Mouse (Mus musculus) urinary bladder, postnatal 14 days (tissue): ENCODE measurements around the gene Nat14.
"Not testable (repeated sequence)": the region's sequence is repeated elsewhere in the genome, so short reads cannot be mapped to it uniquely, and the experiment has no call there.

ENCODE experiments used
- DNase-seq: peaks from one replicate; pipeline ENCODE4 v3.0.0; 2021; ENCODE audit warnings: low spot score

The Nat14 gene

DNA sequence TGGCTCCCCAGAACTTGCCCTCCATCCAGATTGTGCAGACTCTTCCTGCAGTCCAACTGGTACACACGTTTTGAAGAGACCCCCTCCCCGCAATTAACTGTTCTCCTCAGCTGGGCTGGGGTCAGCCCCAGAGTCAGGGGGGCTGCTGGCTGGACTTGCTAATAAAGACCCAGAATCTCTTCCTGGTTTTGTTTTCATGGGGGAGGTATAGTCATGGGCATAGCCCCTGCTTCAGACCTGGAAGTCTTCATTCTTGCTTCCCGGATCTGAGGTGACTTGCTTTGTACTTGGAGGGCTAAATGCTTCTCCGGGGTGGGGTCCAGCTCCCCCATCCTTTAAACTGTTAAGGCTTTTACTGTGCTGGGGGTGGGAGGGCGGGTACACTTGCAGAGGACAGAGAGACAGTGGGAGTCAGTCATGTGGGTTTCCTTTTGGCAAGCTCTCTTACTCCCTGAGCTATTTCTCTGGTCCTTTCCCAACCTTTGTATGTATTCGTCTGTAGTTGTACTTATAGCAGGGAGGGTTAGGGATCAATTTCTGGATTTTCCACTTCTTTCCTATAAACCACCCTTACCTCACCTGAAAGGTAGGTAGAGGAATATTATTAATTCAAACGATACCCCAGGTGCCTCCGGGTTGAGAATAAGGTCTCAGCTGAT is at the start of gene Nat14:
Gene Nat14, plus strand, starts transcription at position 205 of the 659 bp plus-strand sequence.
- no peak for DNase-seq

DNA sequence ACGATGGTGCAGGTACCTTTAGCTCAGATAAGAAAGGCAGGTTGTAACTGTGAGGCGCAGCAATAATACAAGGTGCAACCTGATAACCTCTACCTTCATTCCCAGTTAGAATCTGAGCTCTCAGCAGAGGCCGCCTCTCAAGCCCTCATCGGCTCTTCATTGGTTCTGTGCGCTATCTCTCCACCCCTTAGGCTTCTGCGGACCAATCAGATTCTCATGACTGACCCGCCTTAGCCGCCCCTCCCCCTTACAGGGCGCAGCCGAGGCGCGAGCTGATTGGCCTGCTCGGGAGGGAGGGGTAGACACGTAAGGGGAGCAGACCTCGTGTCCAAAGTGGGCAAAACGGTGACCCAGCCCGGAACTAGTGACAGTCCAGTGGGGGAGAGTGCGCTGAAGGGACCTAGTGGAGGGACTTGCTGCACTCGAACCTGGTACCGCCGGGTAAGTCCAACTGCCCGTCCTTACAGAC is 45.0 kb upstream of the Nat14 start, which contains the start of gene Isoc2a:
Gene Isoc2a, plus strand, starts transcription at position 401 of the 469 bp plus-strand sequence.
- peak; percentile 91 for DNase-seq

DNA sequence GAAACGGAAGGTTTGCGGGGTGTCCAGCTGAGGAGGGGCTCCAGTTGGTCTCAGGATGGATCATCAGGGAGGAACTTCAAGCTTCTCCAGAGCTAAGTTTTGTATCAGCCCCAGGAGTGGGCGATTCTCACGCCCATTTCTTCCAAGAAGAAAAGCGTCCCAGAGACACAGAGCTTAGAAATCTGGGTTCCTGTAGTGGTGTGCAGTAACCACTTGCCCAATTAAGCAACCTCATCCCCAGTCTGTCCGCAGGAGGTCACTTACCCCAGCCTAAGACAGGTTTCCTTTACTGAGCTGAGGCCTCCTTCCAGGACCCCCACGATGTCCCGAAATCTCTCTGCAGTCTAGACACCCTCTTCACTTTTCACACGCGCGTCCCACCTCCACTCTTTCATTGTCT is 44.6 kb upstream of the Nat14 start:
- no peak for DNase-seq

DNA sequence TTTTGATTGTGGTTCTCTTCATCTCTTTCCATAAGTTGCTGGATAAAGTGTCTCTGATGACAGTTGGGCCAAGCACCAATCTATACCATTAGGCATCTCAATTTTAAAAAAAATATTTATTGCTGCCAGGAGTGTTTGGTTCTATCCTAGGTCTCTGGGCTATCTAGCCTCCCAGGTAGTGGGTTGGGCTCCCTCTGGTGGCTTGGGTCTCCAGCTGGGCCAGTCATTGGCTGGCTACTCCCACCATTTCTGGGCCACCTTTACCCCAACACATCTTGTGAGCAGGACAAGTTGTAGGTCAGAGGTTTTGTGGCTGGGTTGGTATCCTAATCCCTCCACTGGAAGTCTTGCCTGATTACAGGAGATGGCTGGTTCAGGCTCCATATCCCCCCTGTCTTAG is 43.6 kb upstream of the Nat14 start:
- peak; percentile 22 for DNase-seq

DNA sequence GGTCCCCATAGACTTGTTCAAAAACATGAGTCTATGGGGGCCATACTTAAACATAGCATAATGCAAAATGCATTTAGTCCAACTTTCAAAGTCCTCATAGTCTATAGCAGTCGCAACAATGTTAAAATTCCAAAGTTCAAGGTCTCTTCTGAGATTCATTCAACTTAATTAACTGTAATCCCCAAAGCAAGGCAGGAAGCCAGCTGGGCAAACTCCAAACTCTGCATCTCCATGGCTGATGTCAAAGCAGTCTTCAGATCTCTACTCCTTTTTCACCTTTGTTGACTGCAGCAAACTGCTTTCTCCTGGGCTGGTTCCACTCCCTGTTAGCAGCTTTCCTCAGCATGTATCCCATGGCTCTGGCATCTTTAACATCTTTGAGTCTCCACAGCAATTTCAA is 42.8 kb upstream of the Nat14 start:
- not testable (repeated sequence) for DNase-seq

DNA sequence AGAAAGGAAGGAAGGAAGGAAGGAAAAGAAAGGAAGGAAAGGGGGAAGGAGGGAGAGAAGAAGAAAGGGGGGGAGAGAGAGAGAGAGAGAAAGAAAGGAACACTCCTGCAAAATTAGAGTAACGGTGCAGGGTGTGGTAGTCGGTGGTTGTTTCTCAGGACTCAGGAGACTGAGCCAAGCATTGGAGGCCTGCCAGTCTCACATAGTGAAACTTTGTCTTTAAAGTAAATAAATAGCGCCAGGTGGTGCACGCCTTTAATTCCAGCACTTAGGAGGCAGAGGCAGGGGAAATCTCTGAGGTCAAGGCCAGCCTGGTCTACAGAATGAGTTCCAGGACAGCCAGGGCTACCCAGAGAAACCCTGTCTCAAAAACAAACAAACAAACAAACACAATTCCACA is 35.1 kb upstream of the Nat14 start:
- peak; percentile 26 for DNase-seq

DNA sequence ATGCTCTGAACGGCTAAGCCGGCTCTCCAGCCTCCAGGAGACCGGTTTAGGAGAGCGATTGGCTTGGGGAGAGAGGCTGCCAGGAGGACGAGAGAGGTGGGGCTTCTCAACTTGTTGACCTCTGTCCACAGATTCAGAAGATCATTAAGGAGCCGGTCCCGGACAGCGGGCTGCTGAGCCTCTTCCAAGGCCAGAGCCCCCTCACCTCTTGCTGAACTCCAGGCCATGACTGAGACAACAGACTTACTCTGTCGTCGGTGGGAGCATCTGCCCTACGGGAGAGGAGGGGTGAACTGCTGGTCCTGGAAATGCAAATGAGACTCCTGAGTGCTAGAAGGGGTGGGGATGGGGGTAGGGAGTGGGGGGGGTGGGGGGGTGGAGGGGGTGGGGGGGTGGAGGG is 26.6 kb upstream of the Nat14 start:
- DNase-seq = no peak

DNA sequence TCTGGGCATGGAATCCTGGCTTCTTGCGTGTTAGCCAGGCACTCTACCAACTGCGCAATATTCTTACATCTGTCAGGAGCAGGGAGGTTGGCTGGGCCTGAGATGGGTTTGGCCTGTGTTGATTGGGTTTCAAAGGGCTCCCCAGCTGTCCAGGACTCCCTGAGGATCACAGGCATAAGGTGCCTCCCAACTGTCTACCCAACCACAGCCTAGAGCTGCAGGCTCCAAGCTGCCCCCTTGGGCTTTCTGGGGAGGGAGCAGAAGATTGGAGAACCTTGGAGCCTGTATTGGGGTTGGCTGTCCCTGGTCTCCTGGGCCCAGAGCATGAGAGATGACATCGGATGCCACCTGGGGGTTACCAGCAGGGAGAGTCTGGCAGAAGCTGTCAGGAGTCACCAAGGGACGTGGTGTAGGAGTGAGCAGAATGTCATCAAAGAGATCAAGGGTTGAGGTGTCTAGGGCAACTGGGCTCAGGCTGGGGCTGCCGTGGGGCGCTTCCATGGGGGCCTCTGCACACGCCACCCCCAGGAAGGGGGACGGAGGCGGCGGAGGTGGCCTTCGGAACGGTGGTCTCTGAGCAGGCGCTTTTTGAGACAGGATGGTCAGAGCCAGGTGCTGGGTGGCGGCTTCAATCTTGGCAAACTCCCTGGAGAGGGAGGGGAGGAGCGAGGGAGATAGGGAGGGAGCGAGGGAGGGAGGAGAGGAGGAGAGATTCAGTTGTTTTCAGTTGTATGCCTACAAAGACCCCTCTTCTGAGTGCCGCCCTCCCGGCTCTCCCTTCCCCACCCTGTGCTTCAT is 22.8 kb upstream of the Nat14 start:
- DNase-seq = no peak

DNA sequence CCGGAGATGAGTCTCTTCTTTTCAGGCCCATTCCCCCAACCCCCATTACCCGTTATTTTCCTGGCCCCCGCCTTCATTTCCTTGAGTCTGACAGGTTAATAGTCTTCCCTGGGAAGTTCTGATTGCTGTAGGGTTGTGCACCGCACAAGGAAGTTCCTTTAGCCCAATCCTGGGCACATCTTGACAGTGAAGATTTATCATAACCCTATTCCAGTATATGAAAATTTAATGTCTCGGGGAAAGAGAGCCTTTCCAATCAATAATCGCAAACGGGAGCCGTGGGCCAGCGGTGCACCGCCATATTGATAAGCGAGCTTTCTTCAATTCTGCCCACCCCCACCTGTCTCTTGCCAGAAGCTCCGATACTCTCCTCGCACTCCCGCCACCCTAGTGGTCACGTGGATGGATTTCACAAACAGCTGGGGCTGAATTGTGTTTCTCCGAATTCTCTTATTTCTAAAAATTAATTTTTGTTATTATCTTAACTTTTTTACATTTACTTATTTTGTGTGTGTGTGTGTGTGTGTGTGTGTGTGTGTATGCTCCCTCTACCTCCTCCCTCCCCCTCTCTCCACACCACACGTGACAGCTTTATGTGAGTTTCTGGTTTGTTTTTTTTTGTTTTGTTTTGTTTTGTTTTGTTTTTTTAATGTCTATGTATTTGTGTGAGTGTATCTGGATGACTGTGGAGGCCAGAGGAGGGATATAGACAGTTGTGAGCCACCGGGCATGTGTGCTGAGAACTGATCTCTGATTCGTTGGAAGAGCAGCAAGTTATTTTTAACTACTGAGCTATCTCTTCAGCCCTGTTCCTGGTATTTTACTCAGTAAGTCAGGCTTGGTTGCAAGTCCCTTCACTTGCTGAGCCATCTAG is 21.9 kb upstream of the Nat14 start:
- peak; percentile 56 for DNase-seq

DNA sequence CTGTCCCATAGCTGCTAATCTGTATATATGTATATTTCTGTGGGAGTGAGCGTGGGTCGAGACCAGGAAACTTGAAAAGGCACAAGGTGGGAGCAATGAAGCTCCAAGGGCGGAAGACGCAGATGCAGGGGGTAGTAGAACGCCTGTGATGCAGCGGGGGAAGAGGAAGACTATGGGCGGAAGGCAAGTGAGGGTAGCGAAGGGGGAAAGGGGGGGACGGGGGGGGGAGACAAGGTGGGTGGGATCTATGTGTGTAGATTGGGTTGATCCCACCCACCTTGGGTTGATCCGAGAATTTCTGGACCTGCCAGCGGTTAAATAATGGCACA is 21.3 kb upstream of the Nat14 start:
- DNase-seq = no peak

DNA sequence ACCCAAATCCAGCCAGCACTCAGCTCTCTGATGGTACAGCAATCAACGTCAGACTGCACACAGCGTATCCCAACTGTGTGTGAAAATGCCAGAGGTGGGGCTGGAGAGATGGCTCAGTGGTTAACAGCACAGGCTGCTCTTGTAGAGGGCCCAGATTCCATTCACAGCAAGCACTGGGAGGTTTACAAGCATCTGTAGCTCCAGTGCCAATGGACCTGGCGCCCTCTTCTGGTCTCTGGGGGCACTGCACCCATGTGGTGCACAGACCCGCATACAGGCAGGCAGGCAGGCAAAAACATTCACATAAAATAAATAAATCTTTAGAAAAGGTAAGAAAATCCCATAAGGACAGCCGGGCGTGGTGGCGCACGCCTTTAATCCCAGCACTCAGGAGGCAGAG is 20.7 kb upstream of the Nat14 start:
- DNase-seq = no peak

DNA sequence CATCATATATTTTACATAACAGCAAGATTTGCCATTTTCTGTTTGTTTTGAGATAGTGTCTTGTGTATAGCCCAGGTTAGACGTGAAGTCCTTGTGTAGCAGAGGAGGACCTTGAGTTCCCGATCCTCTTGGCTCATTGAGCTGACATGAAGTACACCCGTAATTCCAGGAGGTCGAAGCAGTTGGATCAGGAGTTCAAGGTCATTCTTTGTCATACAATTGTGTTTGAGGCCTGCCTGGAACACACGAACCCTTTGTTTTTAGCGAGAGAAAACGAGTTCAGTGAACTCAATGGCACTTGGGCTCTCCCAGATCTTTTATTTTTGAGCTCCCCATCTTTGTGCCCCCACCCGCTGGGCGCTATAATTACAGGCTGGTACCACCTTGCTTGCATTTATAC is 19.4 kb upstream of the Nat14 start:
- no peak for DNase-seq

DNA sequence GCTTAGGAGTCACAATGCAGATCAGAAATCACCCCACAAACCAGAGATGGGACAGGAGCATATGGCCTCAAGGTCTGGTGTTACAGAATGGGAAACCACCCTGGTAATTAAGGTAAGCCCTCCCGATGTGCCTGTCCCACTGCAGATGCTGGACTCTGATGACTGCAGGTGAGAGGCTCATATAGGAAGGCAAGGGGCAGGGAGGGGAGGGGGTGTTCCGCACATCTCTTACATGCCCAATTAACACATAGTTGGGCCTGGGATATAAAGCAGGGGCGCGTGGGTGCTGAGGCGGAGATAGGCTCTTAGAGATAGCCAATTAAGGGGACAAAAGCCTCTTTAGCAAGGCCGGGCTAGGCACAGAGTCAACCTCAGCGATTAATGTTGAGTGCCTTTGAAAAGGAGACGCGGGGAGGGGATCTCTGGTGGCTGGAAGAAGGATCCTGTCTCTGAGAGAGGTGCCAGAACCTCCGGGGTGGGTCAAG is 15.3 kb upstream of the Nat14 start, which contains the start of gene Gm36210:
Gene Gm36210, minus strand, starts transcription at position 51 of the 485 bp plus-strand sequence.
- no peak for DNase-seq

DNA sequence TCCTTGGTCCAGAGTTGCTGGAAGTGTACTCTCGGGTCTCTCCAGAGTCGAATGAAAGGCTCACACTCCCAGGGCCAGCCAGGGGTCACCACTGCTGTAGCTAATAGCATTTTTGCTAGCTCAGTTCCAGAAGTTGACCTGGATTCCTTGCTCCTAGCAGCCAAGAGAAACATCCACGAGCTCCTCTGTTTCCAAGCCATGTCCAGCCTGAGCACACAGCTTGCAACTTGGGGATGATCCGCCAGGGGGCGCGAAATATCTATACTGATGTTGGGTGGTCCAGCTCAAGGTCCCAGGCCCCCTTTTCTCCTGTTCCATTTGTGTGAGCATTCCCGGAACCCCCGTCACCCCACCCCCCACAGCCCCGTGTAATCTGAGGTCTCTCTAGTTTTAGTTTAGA is 10.3 kb upstream of the Nat14 start:
- DNase-seq = peak; percentile 64

DNA sequence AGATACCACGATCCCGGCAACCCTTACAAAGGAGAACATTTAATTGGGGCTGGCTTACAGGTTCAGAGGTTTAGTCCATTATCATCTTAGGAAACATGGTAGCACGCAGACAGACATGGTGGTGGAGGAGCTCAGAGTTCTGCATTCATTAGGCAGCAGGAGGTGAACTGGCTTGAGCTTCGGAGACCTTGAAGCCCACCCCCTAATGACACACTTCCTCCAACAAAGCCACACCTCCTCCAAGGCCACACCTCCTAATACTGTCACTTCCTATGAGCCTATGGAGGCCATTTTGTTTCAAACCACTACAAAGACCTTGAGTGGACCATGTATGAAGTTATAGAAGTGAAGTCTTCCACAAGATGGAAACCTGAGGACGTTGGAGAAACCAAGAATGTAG is 9.6 kb upstream of the Nat14 start:
- no peak for DNase-seq

DNA sequence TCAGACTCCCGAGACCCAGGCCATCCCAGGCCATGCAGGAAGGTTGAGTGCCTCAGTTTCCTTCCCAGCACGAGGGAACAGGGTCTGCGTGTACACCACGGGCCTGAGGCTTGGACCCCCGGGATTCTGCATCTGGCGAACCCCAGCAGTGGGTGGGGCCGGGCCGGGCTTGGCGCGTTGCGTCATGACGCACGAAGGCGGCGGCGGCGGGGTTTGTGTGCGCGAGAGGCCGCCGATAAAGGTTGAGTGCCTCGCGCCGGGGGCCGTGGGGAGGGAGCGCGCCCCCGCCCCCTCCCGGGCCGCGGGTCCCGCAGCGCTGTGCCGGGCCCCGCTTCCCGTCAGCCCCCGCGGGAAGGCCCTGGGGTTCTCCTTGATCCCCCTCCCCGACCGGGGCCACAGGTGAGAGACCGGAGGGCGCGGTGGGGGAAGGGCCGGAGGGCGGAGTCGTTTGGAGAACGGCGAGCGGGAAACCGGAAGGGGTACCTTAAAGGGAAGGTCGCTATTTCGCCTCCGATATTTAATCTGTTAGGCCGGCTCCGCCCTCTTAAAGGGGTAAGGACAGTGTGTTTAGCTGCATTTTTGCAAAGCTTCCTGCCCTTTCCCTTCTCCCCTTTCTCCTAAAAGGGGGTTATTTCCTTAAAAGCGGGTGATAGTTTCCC is 6.7 kb upstream of the Nat14 start, which contains the start of gene Zfp628:
Gene Zfp628, plus strand, starts transcription at position 211 of the 659 bp plus-strand sequence.
- peak; percentile 93 for DNase-seq

DNA sequence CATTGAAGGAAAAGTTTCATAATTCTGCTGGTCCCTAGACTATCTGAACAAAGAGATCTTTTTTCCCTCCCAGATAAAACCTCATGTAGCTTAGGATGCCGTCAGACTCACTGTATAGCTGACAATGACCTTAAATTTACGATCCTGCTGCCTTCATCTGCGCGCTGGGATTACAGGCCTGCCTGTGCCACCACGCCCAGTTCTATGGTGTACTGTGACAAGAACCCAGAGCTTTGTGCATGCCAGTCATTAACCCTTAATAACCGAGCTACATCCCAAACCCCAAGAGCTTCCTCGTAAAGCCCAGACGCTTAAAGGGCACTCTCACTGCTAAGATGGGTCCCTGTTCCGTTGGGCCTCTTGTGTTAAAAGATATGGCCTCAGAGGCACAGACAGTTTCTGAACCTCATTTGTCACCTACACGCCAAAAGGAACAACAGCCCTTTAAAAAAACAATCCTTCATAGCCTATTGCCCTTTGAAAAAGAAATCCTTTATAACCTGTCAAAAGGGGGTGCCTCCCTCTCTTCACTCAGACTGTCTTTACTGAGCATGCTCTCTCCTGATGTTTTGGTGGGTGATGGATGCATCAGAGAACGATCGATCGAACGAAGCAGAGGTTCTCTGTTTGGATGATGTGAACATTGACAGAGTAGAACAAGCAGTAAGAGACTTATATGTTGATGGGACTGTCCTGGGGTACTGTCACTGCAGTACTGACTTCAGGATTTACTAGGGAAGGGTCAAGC is 6.0 kb upstream of the Nat14 start:
- DNase-seq = no peak

DNA sequence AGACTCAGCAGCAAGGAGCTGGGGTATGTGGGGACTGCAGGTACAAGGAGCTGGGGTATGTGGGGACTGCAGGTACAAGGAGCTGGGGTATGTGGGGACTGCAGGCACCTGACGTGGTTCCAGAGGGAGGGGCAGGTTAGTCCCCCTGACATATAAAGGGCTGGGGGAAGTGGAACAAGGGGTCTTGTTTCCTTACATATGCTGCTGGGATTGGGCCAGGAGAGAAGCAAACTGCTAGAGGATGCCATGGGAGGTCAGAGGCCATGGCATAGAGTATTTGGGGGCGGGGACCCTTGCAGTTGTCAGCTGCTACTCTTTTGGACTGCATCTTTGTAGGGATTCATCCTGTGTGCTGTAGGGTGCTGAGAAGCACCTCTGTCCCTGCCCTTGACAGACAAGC is 4.3 kb upstream of the Nat14 start:
- DNase-seq = no peak

DNA sequence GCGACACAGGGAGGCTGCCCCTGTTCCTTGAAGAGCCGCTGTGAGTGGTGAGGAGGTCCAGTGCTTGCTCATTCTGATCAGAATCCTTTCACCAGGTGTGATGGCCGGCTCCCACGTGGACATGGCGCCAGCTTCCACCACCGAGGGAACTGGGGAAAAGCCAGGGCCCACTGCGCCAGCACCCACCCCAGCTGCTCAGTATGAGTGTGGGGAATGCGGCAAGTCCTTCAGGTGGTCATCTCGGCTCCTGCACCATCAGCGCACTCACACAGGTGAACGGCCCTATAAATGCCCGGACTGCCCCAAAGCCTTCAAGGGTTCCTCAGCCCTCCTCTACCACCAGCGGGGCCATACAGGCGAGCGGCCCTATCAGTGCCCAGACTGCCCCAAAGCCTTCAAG is 3.1 kb upstream of the Nat14 start:
- no peak for DNase-seq

DNA sequence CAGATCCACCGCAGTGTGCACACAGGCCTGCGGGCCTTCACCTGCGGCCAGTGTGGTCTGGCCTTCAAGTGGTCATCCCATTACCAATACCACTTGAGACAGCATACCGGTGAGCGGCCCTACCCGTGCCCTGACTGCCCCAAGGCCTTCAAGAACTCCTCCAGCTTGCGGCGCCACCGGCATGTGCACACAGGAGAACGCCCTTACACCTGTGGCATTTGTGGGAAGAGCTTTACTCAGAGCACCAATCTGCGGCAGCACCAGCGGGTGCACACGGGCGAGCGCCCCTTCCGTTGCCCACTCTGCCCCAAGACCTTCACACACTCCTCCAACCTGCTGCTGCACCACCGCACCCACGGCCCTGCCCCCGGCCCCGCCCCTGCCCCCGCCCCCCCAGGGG is 2.7 kb upstream of the Nat14 start:
- no peak for DNase-seq

DNA sequence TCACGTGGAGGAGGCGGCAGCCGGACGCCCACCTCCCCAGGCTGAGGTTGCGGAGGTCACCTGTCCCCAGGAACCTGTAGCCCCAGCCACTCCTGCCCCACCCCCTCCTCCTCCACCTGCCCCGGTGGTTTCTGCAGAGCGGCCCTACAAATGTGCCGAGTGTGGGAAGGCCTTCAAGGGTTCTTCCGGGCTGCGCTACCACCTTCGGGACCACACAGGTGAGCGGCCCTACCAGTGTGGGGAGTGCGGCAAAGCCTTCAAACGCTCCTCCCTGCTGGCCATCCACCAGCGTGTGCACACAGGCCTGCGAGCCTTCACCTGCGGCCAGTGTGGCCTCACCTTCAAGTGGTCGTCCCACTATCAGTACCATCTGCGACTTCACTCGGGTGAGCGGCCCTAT is 1.9 kb upstream of the Nat14 start:
- no peak for DNase-seq
